Mouse (Mus musculus): ENCODE data around the gene Atp2b1. TPM values are rescaled to one million over a fixed set of nuclear protein-coding genes. Genes with fewer than 3 reads are reported as not detected.
"Not testable (repeated sequence)": the region's sequence is repeated elsewhere in the genome, so short reads cannot be mapped to it uniquely, and the experiment has no call there.

Atp2b1 gene
- polyA plus RNA-seq, 2 experiments = 40.9 to 131 TPM

DNA sequence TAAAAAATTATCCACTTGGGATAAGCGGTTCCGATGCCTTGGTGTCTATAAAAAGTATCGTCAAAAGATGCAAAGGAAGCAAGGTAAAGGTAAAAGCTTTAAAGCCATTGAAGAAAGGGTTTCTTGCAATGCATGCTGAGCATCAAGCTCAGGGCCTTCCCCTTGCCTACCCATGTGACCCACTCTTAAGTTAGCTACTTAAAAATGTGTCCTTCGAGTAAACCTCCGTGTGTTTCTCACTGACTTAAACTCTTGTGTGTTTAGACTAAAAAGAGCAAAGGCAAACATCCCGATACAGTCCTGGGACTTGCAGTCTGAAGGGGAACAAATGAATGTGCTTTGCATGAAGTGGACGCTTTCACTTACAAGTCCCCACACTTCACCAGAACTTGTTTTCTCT is 65.1 kb downstream of the Atp2b1 start:
- H3K9ac ChIP-seq (ENCODE audit: low read depth, low read length, severe bottlenecking) = no peak overlapping the region
- H3K4me3 ChIP-seq (replicated peaks; ENCODE audit: low read length) = no peak overlapping the region
- H3K9me3 ChIP-seq (ENCODE audit: control insufficient read depth, low read length) = no peaks in the 10 kb centered on the region
- no peak overlapping the region for H3K27ac ChIP-seq (replicated peaks; ENCODE audit: low read depth, low read length)
- TF ChIP-seq POLR2A (IDR thresholded peaks at IDR 0.05; ENCODE audit: borderline replicate concordance, extremely low read depth, insufficient read depth, insufficient read length) = no peak
- H3K27me3 ChIP-seq (ENCODE audit: control insufficient read depth, insufficient read depth, low read length) = no peaks in the 10 kb centered on the region
- H3K4me1 ChIP-seq (ENCODE audit: control insufficient read depth, insufficient read depth, low read length) = peaks cover 4% of the 10 kb centered on the region; the same call in 1 of the 2 replicates
- H3K36me3 ChIP-seq (ENCODE audit: control insufficient read depth, insufficient read depth, low read length) = peaks cover 4% of the 10 kb centered on the region; the same call in 1 of the 2 replicates
- 80% methylated on average over 7 of the region's 7 CpGs for WGBS
- H3K4me2 ChIP-seq (replicated peaks; ENCODE audit: low read depth, low read length, severe bottlenecking) = no peak overlapping the region
- DNase-seq (ENCODE audit: low spot score) (no peak), ATAC-seq (ENCODE audit: low FRiP score, low read depth) (no peak)

DNA sequence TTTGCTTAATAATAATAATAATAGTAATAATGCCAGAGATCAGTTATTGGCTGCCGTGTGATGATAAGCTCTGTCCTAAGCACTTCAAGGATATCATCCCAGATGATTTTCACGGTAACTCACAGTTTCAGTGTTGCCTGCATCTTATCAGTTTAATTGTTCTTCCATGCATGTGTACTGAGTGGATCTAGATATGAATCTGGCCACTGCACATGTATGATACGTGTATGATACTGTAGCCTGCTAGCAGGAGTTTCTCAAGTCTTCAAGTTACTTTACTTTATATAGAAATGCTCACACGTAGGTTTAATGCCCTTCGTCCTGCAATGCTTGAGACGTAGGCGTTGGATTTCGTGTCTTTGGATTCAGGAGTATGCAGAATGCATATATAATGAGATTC is 65.7 kb downstream of the Atp2b1 start:
- H3K4me3 ChIP-seq (replicated peaks; ENCODE audit: low read length) = no peak overlapping the region
- no peaks in the 10 kb centered on the region for H3K27me3 ChIP-seq (ENCODE audit: control insufficient read depth, insufficient read depth, low read length)
- ATAC-seq (ENCODE audit: low FRiP score, low read depth) = no peak
- no peak overlapping the region for H3K4me2 ChIP-seq (replicated peaks; ENCODE audit: low read depth, low read length, severe bottlenecking)
- H3K4me1 ChIP-seq (ENCODE audit: control insufficient read depth, insufficient read depth, low read length) = peaks cover 4% of the 10 kb centered on the region; the same call in 1 of the 2 replicates
- no peak overlapping the region for H3K9ac ChIP-seq (ENCODE audit: low read depth, low read length, severe bottlenecking)
- TF ChIP-seq POLR2A (IDR thresholded peaks at IDR 0.05; ENCODE audit: borderline replicate concordance, extremely low read depth, insufficient read depth, insufficient read length) = no peak
- no peaks in the 10 kb centered on the region for H3K9me3 ChIP-seq (ENCODE audit: control insufficient read depth, low read length)
- peaks cover 4% of the 10 kb centered on the region; the same call in 1 of the 2 replicates for H3K36me3 ChIP-seq (ENCODE audit: control insufficient read depth, insufficient read depth, low read length)
- 85% methylated on average over 8 of the region's 8 CpGs for WGBS
- no peak for DNase-seq (ENCODE audit: low spot score)
- H3K27ac ChIP-seq (replicated peaks; ENCODE audit: low read depth, low read length) = no peak overlapping the region

DNA sequence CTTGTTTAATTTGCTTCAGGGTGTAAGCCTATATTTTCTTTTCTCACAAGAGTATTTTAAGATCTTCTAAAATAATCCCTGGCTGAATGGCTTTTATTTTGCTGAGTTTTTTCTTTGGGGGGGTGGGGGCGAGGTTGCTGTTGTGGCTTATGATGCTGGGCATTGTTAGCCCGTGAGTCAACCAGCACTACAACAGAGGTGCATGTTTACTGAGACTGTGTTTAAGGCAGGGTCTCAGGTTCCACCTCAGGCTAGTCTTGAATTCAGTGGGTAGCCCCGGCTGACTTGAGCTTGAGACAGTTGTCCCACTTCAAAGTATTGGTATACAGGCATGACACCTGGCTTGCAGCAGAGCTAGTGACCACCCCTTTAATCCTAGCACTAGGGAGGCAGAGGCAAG is 77.8 kb downstream of the Atp2b1 start:
- no peak for DNase-seq (ENCODE audit: low spot score)
- Histone ChIP-seq H3K4me2 (replicated peaks; ENCODE audit: low read depth, low read length, severe bottlenecking) (no peak overlapping the region), H3K9ac (ENCODE audit: low read depth, low read length, severe bottlenecking) (no peak overlapping the region), H3K27me3 (ENCODE audit: control insufficient read depth, insufficient read depth, low read length) (no peaks in the 10 kb centered on the region), H3K4me3 (replicated peaks; ENCODE audit: low read length) (no peak overlapping the region), H3K27ac (replicated peaks; ENCODE audit: low read depth, low read length) (no peak overlapping the region), H3K4me1 (ENCODE audit: control insufficient read depth, insufficient read depth, low read length) (no peaks in the 10 kb centered on the region), H3K9me3 (ENCODE audit: control insufficient read depth, low read length) (no peaks in the 10 kb centered on the region), H3K36me3 (ENCODE audit: control insufficient read depth, insufficient read depth, low read length) (peaks cover 67% of the 10 kb centered on the region)
- 89% methylated on average over 3 of the region's 3 CpGs for WGBS
- ATAC-seq (ENCODE audit: low FRiP score, low read depth) = no peak
- no peak for TF ChIP-seq POLR2A (IDR thresholded peaks at IDR 0.05; ENCODE audit: borderline replicate concordance, extremely low read depth, insufficient read depth, insufficient read length)

DNA sequence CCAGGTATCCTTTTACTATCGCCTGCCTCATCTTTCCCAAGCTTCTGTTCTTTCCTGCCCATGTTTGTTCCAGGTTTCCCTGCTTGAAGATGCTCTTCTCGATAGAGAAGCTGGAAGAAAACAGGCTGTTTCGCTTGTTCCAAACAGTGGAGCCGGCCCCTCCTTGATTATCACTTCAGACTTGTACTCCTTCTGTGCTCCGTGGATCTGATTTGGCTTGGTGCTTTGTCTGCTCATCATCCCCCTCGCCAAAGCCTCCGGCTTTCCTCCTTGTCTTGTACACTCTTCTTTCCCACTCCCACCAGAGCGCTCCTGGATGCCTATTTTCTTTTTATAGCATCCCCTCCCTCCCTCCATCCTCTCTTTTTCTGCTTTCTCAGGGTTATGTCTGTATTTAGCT is 79.0 kb downstream of the Atp2b1 start:
- 93% methylated on average over 8 of the region's 8 CpGs for WGBS
- Histone ChIP-seq H3K36me3 (ENCODE audit: control insufficient read depth, insufficient read depth, low read length) (peaks cover 67% of the 10 kb centered on the region), H3K4me2 (replicated peaks; ENCODE audit: low read depth, low read length, severe bottlenecking) (no peak overlapping the region), H3K27me3 (ENCODE audit: control insufficient read depth, insufficient read depth, low read length) (no peaks in the 10 kb centered on the region), H3K9me3 (ENCODE audit: control insufficient read depth, low read length) (no peaks in the 10 kb centered on the region), H3K4me3 (replicated peaks; ENCODE audit: low read length) (no peak overlapping the region), H3K4me1 (ENCODE audit: control insufficient read depth, insufficient read depth, low read length) (no peaks in the 10 kb centered on the region), H3K9ac (ENCODE audit: low read depth, low read length, severe bottlenecking) (no peak overlapping the region), H3K27ac (replicated peaks; ENCODE audit: low read depth, low read length) (no peak overlapping the region)
- no peak for DNase-seq (ENCODE audit: low spot score)
- no peak for ATAC-seq (ENCODE audit: low FRiP score, low read depth)
- no peak for TF ChIP-seq POLR2A (IDR thresholded peaks at IDR 0.05; ENCODE audit: borderline replicate concordance, extremely low read depth, insufficient read depth, insufficient read length)

DNA sequence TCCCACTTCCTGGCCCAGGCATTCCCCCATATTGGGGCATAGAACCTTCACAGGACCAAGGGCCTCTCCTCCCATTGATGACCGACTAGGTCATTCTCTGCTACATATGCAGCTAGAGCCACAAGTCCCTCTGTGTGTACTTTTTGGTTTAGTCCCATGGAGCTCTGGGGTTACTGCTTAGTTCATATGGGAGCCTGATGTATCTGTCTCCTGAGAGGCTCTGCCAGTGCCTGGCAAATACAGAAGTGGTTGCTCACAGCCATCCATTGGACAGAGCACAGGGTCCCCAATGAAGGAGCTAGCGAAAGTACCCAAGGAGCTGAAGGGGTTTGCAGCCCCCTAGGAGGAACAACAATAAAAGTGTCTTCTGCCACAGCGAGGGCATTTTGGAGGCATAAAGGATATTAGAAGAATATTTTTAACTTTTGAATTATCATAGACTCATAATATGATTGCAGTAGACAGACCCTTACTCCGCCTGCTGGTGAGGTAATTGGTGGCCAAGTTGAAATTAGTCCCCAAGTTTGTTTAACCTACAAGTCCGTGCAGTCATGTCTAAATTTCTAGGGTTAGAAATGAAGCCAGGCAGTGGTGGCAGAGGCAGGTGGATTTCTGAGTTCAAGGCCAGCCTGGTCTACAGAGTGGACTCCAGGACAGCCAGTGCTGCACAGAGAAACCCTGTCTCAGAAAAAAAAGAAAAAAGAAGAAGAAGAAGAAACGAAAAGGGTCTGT is 81.0 kb downstream of the Atp2b1 start:
- peaks cover 68% of the 10 kb centered on the region for H3K36me3 ChIP-seq (ENCODE audit: control insufficient read depth, insufficient read depth, low read length)
- H3K9me3 ChIP-seq (ENCODE audit: control insufficient read depth, low read length); H3K27me3 ChIP-seq (ENCODE audit: control insufficient read depth, insufficient read depth, low read length); DNase-seq (ENCODE audit: low spot score); H3K4me3 ChIP-seq (replicated peaks; ENCODE audit: low read length); H3K27ac ChIP-seq (replicated peaks; ENCODE audit: low read depth, low read length); H3K9ac ChIP-seq (ENCODE audit: low read depth, low read length, severe bottlenecking); ATAC-seq (ENCODE audit: low FRiP score, low read depth); H3K4me2 ChIP-seq (replicated peaks; ENCODE audit: low read depth, low read length, severe bottlenecking); H3K4me1 ChIP-seq (ENCODE audit: control insufficient read depth, insufficient read depth, low read length): not testable (repeated sequence)
- 88% methylated on average over 6 of the region's 6 CpGs for WGBS

Measured in limb, embryonic 14.5 days (tissue).